Mouse (Mus musculus) cerebellum, postnatal 10 days (tissue): Measurements from ENCODE around the gene Tcirg1.

Experiments
- DNase-seq, 2 experiments: peaks; one replicate each; pipeline ENCODE4 v3.0.0; 2021; ENCODE audit warnings: mixed read lengths in 2 of 2

Tcirg1 gene

GRCm38 (mm10) chr19:3906795-3907786 is at the start of gene Tcirg1:
Gene Tcirg1, minus strand, starts transcription at chr19:3907133.
- peak; percentile 61 to 70 for DNase-seq

- DNase-seq = peak; percentile 50 to 66
Observed at GRCm38 (mm10) chr19:3955804-3956203, 48.9 kb upstream of the Tcirg1 start.

- DNase-seq = peak in 1 of 2 experiments; percentile 16
Observed at GRCm38 (mm10) chr19:3955033-3955432, 48.1 kb upstream of the Tcirg1 start.

GRCm38 (mm10) chr19:3952099-3952498 is 45.2 kb upstream of the Tcirg1 start:
- DNase-seq = no peak

GRCm38 (mm10) chr19:3951461-3951860 is 44.5 kb upstream of the Tcirg1 start:
- no peak for DNase-seq

- DNase-seq = no peak
Observed at GRCm38 (mm10) chr19:3950331-3950730, 43.4 kb upstream of the Tcirg1 start.

- no peak for DNase-seq
Observed at GRCm38 (mm10) chr19:3948546-3948945, 41.6 kb upstream of the Tcirg1 start.

- DNase-seq = no peak
Observed at GRCm38 (mm10) chr19:3947813-3948212, 40.9 kb upstream of the Tcirg1 start.

- DNase-seq = peak; percentile 87 to 93
Observed at GRCm38 (mm10) chr19:3946715-3947114, 39.8 kb upstream of the Tcirg1 start.

- DNase-seq = no peak
Observed at GRCm38 (mm10) chr19:3945872-3946564, 39.1 kb upstream of the Tcirg1 start.

- DNase-seq = no peak
Observed at GRCm38 (mm10) chr19:3942986-3943735, 36.2 kb upstream of the Tcirg1 start.

GRCm38 (mm10) chr19:3942315-3942714 is 35.4 kb upstream of the Tcirg1 start:
- no peak for DNase-seq

GRCm38 (mm10) chr19:3935896-3936850 is 29.2 kb upstream of the Tcirg1 start:
- DNase-seq = peak; percentile 67 to 68

GRCm38 (mm10) chr19:3935032-3935895 is 28.3 kb upstream of the Tcirg1 start, which contains the start of gene Unc93b1:
Gene Unc93b1, plus strand, starts transcription at chr19:3935186.
- peak; percentile 42 to 50 for DNase-seq

- DNase-seq = no peak
Observed at GRCm38 (mm10) chr19:3931716-3932115, 24.8 kb upstream of the Tcirg1 start.

- DNase-seq = no peak
Observed at GRCm38 (mm10) chr19:3930262-3931057, 23.5 kb upstream of the Tcirg1 start.

GRCm38 (mm10) chr19:3929211-3929941 is 22.4 kb upstream of the Tcirg1 start, which contains the start of gene Aldh3b1:
Gene Aldh3b1, minus strand, starts transcription at chr19:3929808.
- DNase-seq = peak; percentile 87 to 91

GRCm38 (mm10) chr19:3928779-3929178 is 21.8 kb upstream of the Tcirg1 start:
- no peak for DNase-seq

GRCm38 (mm10) chr19:3927989-3928388 is 21.1 kb upstream of the Tcirg1 start:
- DNase-seq = no peak
